Mouse (Mus musculus): ENCODE data around the gene Atp6v0a4.

DNA sequence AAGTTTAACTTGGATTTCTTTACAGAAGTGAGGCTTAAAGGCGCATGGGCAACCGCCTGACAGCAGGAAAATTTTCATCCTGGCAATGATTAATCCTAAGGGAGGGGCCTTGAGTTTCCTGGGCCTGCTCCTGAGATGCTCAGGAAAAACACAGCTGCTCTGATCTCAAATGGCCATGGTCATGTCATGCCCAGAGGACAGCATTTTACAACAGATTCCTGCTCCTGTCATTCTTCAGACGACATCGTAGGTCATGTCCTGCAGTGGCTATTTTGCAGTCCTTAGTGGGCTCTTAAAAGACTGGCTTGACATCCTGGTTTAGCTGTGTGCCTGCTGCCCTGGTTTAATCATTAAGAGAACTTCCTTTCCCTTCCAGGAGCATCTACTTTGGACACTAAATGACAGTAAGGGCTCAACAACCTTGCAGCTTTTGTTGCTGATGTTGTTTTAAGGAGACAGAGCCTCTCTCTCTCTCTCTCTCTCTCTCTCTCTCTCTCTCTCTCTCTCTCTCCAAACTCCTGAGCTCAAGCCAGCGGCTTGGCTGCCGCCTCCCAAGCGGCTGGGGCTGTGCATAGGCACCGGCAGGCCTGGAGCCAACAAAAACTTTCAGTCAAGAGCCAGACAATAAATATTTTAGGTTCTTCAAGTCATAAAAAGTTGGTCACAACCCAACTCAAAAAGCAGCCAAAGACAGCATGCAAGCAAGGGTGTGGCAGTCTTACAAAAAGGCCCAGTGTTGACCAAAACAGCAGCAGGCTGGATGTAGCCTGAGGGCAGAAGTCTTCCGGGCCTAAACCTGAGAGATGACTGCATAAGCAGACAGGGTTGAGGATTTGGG, 20.0 kb upstream of the Atp6v0a4 start:
- TF ChIP-seq POLR2A (IDR thresholded peaks at IDR 0.05; ENCODE audit: borderline replicate concordance, insufficient read depth, low read length) (no peak), CTCF (IDR thresholded peaks at IDR 0.05; ENCODE audit: borderline replicate concordance, insufficient read depth, low read depth, low read length) (no peak)
